Mouse (Mus musculus): Measurements from ENCODE around the gene Klf16.

DNA sequence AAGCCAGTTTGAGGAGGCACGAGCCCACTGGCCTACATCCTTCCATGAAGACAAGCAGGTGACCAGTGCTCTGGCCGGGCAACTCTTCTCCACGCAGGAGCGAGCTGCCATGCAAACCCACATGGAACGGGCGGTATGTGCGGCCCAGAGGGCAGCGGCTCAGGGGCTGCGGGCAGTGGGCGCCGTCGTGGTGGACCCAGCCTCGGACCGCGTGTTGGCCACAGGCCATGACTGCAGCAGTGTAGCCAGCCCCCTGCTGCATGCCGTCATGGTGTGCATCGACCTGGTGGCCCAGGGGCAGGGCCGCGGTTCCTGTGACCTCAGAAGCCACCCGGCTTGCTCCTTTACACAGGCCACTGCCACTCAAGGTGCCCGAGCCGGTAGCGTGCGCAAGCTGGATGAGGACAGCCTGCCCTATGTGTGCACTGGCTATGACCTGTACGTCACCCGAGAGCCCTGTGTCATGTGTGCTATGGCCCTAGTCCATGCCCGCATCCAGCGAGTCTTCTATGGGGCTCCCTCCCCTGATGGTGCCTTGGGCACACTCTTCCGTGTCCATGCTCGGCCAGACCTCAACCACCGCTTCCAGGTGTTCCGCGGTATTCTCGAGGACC is 29.7 kb upstream of the Klf16 start:
- TF ChIP-seq CTCF (IDR thresholded peaks at IDR 0.05; ENCODE audit: low read depth) (no peak), EP300 (IDR thresholded peaks at IDR 0.05; ENCODE audit: low read depth) (no peak)
